Mouse (Mus musculus): ENCODE data around the gene Gmds. TPM values are rescaled to one million over a fixed set of nuclear protein-coding genes. Genes with fewer than 3 reads are reported as not detected.

Gene Gmds
- polyA plus RNA-seq, 1 experiment from 2014 or later, result 133 TPM

GRCm38 (mm10) chr13:31894511-31894910 lies 444.0 kb downstream of the Gmds start:
- Histone ChIP-seq H3K27me3 (replicated peaks; ENCODE audit: control insufficient read depth, insufficient read depth, low read length) (no peaks in the 10 kb centered on the region), H3K27ac (ENCODE audit: low read depth) (no peak overlapping the region), H3K9ac (ENCODE audit: low read length) (no peak overlapping the region), H3K4me3 (ENCODE audit: low read depth, low read length) (no peak overlapping the region), H3K9me3 (ENCODE audit: control insufficient read depth, low read length) (0 out of 2 replicates have a peak, but pooled peaks cover 5% of the 10 kb centered on the region), H3K4me1 (replicated peaks; ENCODE audit: control insufficient read depth, insufficient read depth, low read length) (no peaks in the 10 kb centered on the region), H3K36me3 (ENCODE audit: control insufficient read depth, insufficient read depth, low read length) (no peaks in the 10 kb centered on the region), H3K4me2 (ENCODE audit: low read length) (no peak overlapping the region)
- DNase-seq (ENCODE audit: low spot score), result no peak
- no peak for ATAC-seq (replicated peaks; ENCODE audit: low FRiP score, low TSS enrichment, low read depth)
- WGBS, result 83% methylated on average over 3 of the region's 3 CpGs

DNA sequence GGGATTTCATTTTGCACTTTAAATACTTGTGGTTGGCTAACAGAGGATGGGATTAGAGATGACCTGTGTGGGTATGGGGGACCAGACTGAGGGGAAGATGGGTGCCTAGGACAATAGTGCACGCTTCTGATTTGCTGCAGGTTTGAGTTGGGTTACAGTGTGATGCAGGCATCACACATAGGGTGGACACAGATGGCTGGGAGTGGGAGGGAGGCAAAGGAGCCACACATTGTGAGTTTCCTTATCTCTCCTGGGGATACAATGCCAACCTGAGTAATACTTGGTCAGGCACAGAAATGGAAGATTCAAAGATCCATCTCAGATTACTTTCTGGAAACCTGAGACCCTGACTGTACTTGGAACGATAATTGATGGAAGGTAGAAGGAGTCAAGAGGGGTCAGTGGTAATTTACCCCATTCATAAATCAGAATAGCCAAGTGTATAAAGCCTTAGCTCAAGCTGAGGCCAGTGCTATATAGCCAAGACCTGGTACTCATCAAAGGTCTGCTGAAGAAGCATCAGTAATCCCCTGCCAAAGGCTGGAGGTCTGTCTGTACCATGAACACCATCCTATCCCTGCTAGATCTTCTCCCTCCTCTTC lies 445.5 kb downstream of the Gmds start:
- Histone ChIP-seq H3K9me3 (ENCODE audit: control insufficient read depth, low read length) (0 out of 2 replicates have a peak, but pooled peaks cover 5% of the 10 kb centered on the region), H3K36me3 (ENCODE audit: control insufficient read depth, insufficient read depth, low read length) (no peaks in the 10 kb centered on the region), H3K4me1 (replicated peaks; ENCODE audit: control insufficient read depth, insufficient read depth, low read length) (peaks cover 7% of the 10 kb centered on the region; the same call in 1 of the 2 replicates), H3K27ac (ENCODE audit: low read depth) (no peak overlapping the region), H3K4me2 (ENCODE audit: low read length) (no peak overlapping the region), H3K9ac (ENCODE audit: low read length) (no peak overlapping the region), H3K27me3 (replicated peaks; ENCODE audit: control insufficient read depth, insufficient read depth, low read length) (no peaks in the 10 kb centered on the region), H3K4me3 (ENCODE audit: low read depth, low read length) (no peak overlapping the region)
- ATAC-seq (replicated peaks; ENCODE audit: low FRiP score, low TSS enrichment, low read depth) (no peak), DNase-seq (ENCODE audit: low spot score) (no peak)
- WGBS, result 50% methylated on average over 2 of the region's 2 CpGs

DNA sequence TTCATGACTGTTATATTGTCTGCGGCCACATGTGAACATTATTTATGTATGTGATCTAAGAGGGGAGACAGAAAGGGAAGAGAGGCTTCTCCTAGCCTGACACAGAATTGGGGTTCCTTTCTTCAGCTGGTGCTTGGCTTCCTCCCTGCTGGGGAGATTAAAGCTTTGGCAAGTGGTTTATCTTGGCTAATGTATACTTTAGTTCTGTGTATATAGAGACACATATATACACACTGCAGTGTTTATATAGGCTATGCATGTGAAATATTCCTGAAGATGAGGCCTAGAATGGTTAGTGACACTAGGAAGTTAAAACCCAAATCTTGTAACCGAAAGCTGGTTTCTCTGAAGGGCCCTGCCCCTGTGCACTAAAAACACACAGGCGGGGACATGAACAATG lies 450.0 kb downstream of the Gmds start:
- ATAC-seq (replicated peaks; ENCODE audit: low FRiP score, low TSS enrichment, low read depth) (no peak), DNase-seq (ENCODE audit: low spot score) (no peak)
- Histone ChIP-seq H3K27me3 (replicated peaks; ENCODE audit: control insufficient read depth, insufficient read depth, low read length) (no peaks in the 10 kb centered on the region), H3K9ac (ENCODE audit: low read length) (no peak overlapping the region), H3K4me3 (ENCODE audit: low read depth, low read length) (no peak overlapping the region), H3K9me3 (ENCODE audit: control insufficient read depth, low read length) (0 out of 2 replicates have a peak, but pooled peaks cover 5% of the 10 kb centered on the region), H3K27ac (ENCODE audit: low read depth) (peak overlapping the region; percentile 14; the same call in 1 of the 2 replicates), H3K36me3 (ENCODE audit: control insufficient read depth, insufficient read depth, low read length) (no peaks in the 10 kb centered on the region), H3K4me1 (replicated peaks; ENCODE audit: control insufficient read depth, insufficient read depth, low read length) (peaks cover 7% of the 10 kb centered on the region; the same call in 1 of the 2 replicates), H3K4me2 (ENCODE audit: low read length) (no peak overlapping the region)
- 40% methylated on average over 3 of the region's 3 CpGs for WGBS

GRCm38 (mm10) chr13:31885769-31886168 lies 452.8 kb downstream of the Gmds start:
- Histone ChIP-seq H3K36me3 (ENCODE audit: control insufficient read depth, insufficient read depth, low read length) (no peaks in the 10 kb centered on the region), H3K4me3 (ENCODE audit: low read depth, low read length) (no peak overlapping the region), H3K9me3 (ENCODE audit: control insufficient read depth, low read length) (no peaks in the 10 kb centered on the region), H3K27ac (ENCODE audit: low read depth) (no peak overlapping the region), H3K27me3 (replicated peaks; ENCODE audit: control insufficient read depth, insufficient read depth, low read length) (no peaks in the 10 kb centered on the region), H3K9ac (ENCODE audit: low read length) (no peak overlapping the region), H3K4me2 (ENCODE audit: low read length) (no peak overlapping the region), H3K4me1 (replicated peaks; ENCODE audit: control insufficient read depth, insufficient read depth, low read length) (peaks cover 7% of the 10 kb centered on the region; the same call in 1 of the 2 replicates)
- WGBS, result 78% methylated on average over 1 of the region's 1 CpGs
- DNase-seq (ENCODE audit: low spot score) (no peak), ATAC-seq (replicated peaks; ENCODE audit: low FRiP score, low TSS enrichment, low read depth) (no peak)

DNA sequence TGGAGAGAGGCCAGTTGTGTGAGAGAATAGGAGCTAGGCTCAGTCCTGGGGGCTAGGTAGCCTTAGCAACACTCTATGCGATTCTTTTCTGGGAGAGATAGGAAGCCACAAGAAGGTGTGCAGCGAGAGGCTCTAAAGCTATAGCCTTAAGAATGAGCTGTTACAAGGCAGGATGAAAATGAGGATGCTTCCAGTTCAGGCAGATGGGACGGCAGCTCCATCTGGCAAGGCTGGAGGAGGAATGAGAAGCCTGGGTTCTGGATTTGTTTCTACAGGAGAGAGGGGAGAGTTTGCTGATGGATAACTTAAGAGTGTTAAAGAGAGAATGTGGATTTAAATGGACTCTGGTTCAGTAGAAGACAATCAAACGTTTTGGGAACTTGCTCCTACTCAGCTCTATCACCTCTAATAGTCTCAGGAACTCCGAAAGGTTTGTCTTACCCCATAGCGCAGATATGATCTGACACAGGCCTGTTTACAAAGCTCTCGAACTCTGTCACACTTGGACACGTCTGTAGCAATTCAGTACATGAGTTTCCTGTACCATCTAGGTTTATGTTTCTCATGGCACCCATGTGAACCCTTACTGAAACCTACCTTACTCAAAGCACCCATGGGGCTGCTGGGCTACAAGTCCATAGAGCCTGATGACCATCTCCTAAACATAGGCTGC lies 459.6 kb downstream of the Gmds start:
- Histone ChIP-seq H3K36me3 (ENCODE audit: control insufficient read depth, insufficient read depth, low read length) (no peaks in the 10 kb centered on the region), H3K27me3 (replicated peaks; ENCODE audit: control insufficient read depth, insufficient read depth, low read length) (no peaks in the 10 kb centered on the region), H3K4me1 (replicated peaks; ENCODE audit: control insufficient read depth, insufficient read depth, low read length) (no peaks in the 10 kb centered on the region), H3K27ac (ENCODE audit: low read depth) (no peak overlapping the region), H3K9ac (ENCODE audit: low read length) (no peak overlapping the region), H3K4me3 (ENCODE audit: low read depth, low read length) (no peak overlapping the region), H3K9me3 (ENCODE audit: control insufficient read depth, low read length) (no peaks in the 10 kb centered on the region), H3K4me2 (ENCODE audit: low read length) (no peak overlapping the region)
- ATAC-seq (replicated peaks; ENCODE audit: low FRiP score, low TSS enrichment, low read depth) (no peak), DNase-seq (ENCODE audit: low spot score) (no peak)
- 79% methylated on average over 8 of the region's 8 CpGs for WGBS

DNA sequence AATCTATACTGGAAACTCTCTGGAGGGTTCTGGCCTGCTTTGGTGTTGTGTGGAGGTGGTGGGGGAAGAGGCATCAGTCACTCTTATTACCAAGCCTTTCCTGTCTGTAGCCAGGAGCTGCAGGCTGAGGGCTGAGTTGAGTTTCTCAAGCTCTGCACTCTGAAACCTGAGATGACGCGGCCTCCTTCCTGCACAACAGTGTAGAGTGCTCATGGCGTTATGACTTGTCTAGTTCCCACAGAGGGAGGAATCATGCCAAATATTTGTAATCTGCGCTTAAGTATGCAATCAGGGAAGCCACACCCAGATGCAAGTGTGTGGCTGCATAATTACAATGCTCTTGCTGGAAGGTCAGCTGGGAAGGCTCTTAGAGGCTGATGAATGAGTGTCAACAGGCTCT lies 461.5 kb downstream of the Gmds start:
- Histone ChIP-seq H3K4me1 (replicated peaks; ENCODE audit: control insufficient read depth, insufficient read depth, low read length) (no peaks in the 10 kb centered on the region), H3K27ac (ENCODE audit: low read depth) (no peak overlapping the region), H3K4me2 (ENCODE audit: low read length) (no peak overlapping the region), H3K27me3 (replicated peaks; ENCODE audit: control insufficient read depth, insufficient read depth, low read length) (no peaks in the 10 kb centered on the region), H3K9me3 (ENCODE audit: control insufficient read depth, low read length) (no peaks in the 10 kb centered on the region), H3K4me3 (ENCODE audit: low read depth, low read length) (no peak overlapping the region), H3K36me3 (ENCODE audit: control insufficient read depth, insufficient read depth, low read length) (no peaks in the 10 kb centered on the region), H3K9ac (ENCODE audit: low read length) (no peak overlapping the region)
- WGBS, result 45% methylated on average over 4 of the region's 4 CpGs
- DNase-seq (ENCODE audit: low spot score) (no peak), ATAC-seq (replicated peaks; ENCODE audit: low FRiP score, low TSS enrichment, low read depth) (no peak)

GRCm38 (mm10) chr13:31874427-31874826 lies 464.1 kb downstream of the Gmds start:
- WGBS, result 81% methylated on average over 3 of the region's 3 CpGs
- ATAC-seq (replicated peaks; ENCODE audit: low FRiP score, low TSS enrichment, low read depth) (no peak), DNase-seq (ENCODE audit: low spot score) (no peak)
- Histone ChIP-seq H3K4me2 (ENCODE audit: low read length) (no peak overlapping the region), H3K36me3 (ENCODE audit: control insufficient read depth, insufficient read depth, low read length) (no peaks in the 10 kb centered on the region), H3K27ac (ENCODE audit: low read depth) (no peak overlapping the region), H3K4me3 (ENCODE audit: low read depth, low read length) (no peak overlapping the region), H3K9ac (ENCODE audit: low read length) (no peak overlapping the region), H3K27me3 (replicated peaks; ENCODE audit: control insufficient read depth, insufficient read depth, low read length) (no peaks in the 10 kb centered on the region), H3K9me3 (ENCODE audit: control insufficient read depth, low read length) (no peaks in the 10 kb centered on the region), H3K4me1 (replicated peaks; ENCODE audit: control insufficient read depth, insufficient read depth, low read length) (no peaks in the 10 kb centered on the region)

DNA sequence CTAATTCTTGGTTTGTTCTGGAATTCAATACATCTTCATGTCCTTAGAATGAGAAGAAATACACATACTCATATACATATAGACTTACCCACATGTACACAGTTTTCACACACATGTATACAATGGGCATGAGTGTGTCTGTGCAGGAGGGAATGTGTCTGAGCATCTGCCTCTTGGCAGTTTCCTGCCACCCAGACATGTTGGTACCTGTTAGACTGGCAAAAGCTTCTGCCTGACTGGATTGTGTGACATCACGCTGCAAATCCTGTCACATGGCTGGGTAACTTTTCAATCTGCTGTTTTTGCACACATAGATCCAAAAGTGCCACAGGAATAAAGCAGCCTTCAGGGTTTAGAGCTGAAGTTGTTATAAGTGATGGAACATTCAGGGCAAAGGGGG lies 465.3 kb downstream of the Gmds start:
- Histone ChIP-seq H3K36me3 (ENCODE audit: control insufficient read depth, insufficient read depth, low read length) (no peaks in the 10 kb centered on the region), H3K4me1 (replicated peaks; ENCODE audit: control insufficient read depth, insufficient read depth, low read length) (no peaks in the 10 kb centered on the region), H3K4me2 (ENCODE audit: low read length) (no peak overlapping the region), H3K27ac (ENCODE audit: low read depth) (no peak overlapping the region), H3K9me3 (ENCODE audit: control insufficient read depth, low read length) (no peaks in the 10 kb centered on the region), H3K4me3 (ENCODE audit: low read depth, low read length) (no peak overlapping the region), H3K9ac (ENCODE audit: low read length) (no peak overlapping the region), H3K27me3 (replicated peaks; ENCODE audit: control insufficient read depth, insufficient read depth, low read length) (no peaks in the 10 kb centered on the region)
- DNase-seq (ENCODE audit: low spot score), result no peak
- 85% methylated on average over 1 of the region's 1 CpGs for WGBS
- ATAC-seq (replicated peaks; ENCODE audit: low FRiP score, low TSS enrichment, low read depth), result no peak

GRCm38 (mm10) chr13:31864786-31865185 lies 473.8 kb downstream of the Gmds start:
- no peak for DNase-seq (ENCODE audit: low spot score)
- H3K27me3 ChIP-seq (replicated peaks; ENCODE audit: control insufficient read depth, insufficient read depth, low read length), result no peaks in the 10 kb centered on the region
- 77% methylated on average over 5 of the region's 5 CpGs for WGBS
- no peak overlapping the region for H3K4me2 ChIP-seq (ENCODE audit: low read length)
- H3K9me3 ChIP-seq (ENCODE audit: control insufficient read depth, low read length), result no peaks in the 10 kb centered on the region
- no peak overlapping the region for H3K4me3 ChIP-seq (ENCODE audit: low read depth, low read length)
- no peak overlapping the region for H3K9ac ChIP-seq (ENCODE audit: low read length)
- no peak for ATAC-seq (replicated peaks; ENCODE audit: low FRiP score, low TSS enrichment, low read depth)
- no peaks in the 10 kb centered on the region for H3K36me3 ChIP-seq (ENCODE audit: control insufficient read depth, insufficient read depth, low read length)
- H3K4me1 ChIP-seq (replicated peaks; ENCODE audit: control insufficient read depth, insufficient read depth, low read length), result no peaks in the 10 kb centered on the region; the same call in 1 of the 2 replicates
- H3K27ac ChIP-seq (ENCODE audit: low read depth), result no peak overlapping the region
